Mouse (Mus musculus) spleen, adult 2 months (tissue): Measurements from ENCODE around the gene Abr. TPM values are rescaled to one million over a fixed set of nuclear protein-coding genes. Genes with fewer than 3 reads are reported as not detected.

ENCODE experiments used
- DNase-seq, 2 experiments: peaks; one replicate each; pipeline versions ENCODE4 v3.0.0 to v3.0.0-alpha.2; 2012 to 2021; ENCODE audit warnings: low spot score in 2 of 2, low read depth in 1 of 2
- H3K27ac ChIP-seq: fragments of 200-500 bp; 2 replicates; pipeline ENCODE4 v1.5.1; 2012; ENCODE audit warnings: low read length, inconsistent platforms; ENCODE audit not compliant: insufficient read depth
- H3K27me3 ChIP-seq: fragments of 200-500 bp; 2 replicates; pipeline ENCODE4 v1.6.1; 2012; ENCODE audit warnings: mild to moderate bottlenecking, moderate library complexity, low read length, inconsistent platforms; ENCODE audit not compliant: control insufficient read depth, insufficient read depth
- H3K36me3 ChIP-seq: fragments of 200-500 bp; 2 replicates; pipeline ENCODE4 v1.6.1; 2012; ENCODE audit warnings: mild to moderate bottlenecking, low read length, inconsistent platforms; ENCODE audit not compliant: control insufficient read depth, insufficient read depth
- H3K4me1 ChIP-seq: fragments of 200-500 bp; 2 replicates; pipeline ENCODE4 v1.6.1; 2011; ENCODE audit warnings: inconsistent platforms; ENCODE audit not compliant: control insufficient read depth, insufficient read depth, insufficient read length
- H3K4me3 ChIP-seq: fragments of 200-500 bp; 2 replicates; pipeline ENCODE4 v1.5.1; 2011; ENCODE audit warnings: mild to moderate bottlenecking, inconsistent platforms; ENCODE audit not compliant: insufficient read depth, insufficient read length; ENCODE audit errors: extremely low read depth
- CTCF ChIP-seq: fragments of 200-500 bp; IDR thresholded peaks from 2 replicates; pipeline ENCODE4 v1.5.1; 2011; ENCODE audit warnings: mild to moderate bottlenecking, inconsistent platforms; ENCODE audit not compliant: insufficient read depth, insufficient read length, insufficient replicate concordance; ENCODE audit errors: extremely low read depth
- POLR2A ChIP-seq: fragments of 200-500 bp; IDR thresholded peaks from 2 replicates; pipeline ENCODE4 v1.6.1; 2011; ENCODE audit warnings: low read depth, low read length, inconsistent platforms
- WGBS: fragments of 180-500 bp; shearing (Covaris S2); methylation state at CpG from one replicate; pipeline ENCODE4 v1.1.7; 2018; 5-methylcytosine and 5-hydroxymethylcytosine counted together
- polyA plus RNA-seq: library from polyadenylated mRNA; depleted of rRNA; stranded (reverse); fragments of >200 nt; gene quantifications from 2 replicates; pipeline ENCODE4 v1.2.3, GENCODE M21; 2012

Abr gene
- polyA plus RNA-seq, 1 experiment = 37.2 TPM

DNA sequence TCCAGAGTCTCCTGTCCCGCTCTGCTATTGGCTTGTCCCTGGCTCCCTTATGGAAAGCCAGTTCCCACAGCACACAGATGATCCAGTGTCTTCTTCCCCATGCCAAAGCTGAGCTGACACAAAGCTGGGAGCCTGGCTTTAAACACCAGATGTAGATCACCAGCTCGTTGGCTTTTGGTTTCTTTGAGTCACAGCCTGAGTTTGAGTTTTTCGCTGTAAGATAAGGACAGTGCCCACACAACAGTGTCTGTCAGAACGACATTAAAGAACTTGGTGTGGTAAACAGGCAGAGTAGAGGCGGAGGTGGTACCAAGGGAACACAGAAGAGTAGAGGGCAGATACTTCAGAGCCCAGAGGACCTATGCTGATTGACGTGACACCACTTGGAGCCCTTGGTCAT lies 101.2 kb downstream of the Abr start:
- Histone ChIP-seq H3K36me3 (no peaks in the 10 kb centered on the region), H3K4me1 (no peaks in the 10 kb centered on the region), H3K4me3 (no peak overlapping the region), H3K27me3 (no peaks in the 10 kb centered on the region), H3K27ac (no peak overlapping the region)
- DNase-seq = no peak
- TF ChIP-seq CTCF = no peak
- no peak for TF ChIP-seq POLR2A
- WGBS = 85% methylated on average over 6 of the region's 6 CpGs

DNA sequence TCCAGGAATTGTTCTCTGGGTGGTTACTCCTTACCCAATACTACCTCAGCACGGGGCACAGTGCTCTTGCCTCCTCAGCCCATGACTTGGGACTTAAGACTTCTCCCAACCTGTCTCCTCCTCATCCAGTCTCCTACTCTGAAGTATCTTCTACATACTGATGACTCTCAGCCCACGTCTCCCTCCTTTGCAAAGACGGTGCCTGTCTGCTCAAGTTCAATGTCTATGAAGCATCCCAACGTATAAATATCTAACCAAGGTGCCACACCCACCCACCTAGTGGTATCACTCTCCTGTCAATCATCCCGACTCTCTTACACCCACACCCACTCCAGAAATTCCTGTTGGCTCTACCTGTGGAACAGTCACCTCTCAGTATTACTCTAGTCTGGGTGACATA lies 103.5 kb downstream of the Abr start:
- TF ChIP-seq POLR2A = no peak
- H3K4me3 ChIP-seq = no peak overlapping the region
- WGBS = 85% methylated on average over 5 of the region's 5 CpGs
- no peaks in the 10 kb centered on the region for H3K36me3 ChIP-seq
- DNase-seq = no peak
- H3K27me3 ChIP-seq = no peaks in the 10 kb centered on the region
- H3K27ac ChIP-seq = no peak overlapping the region
- no peaks in the 10 kb centered on the region for H3K4me1 ChIP-seq

DNA sequence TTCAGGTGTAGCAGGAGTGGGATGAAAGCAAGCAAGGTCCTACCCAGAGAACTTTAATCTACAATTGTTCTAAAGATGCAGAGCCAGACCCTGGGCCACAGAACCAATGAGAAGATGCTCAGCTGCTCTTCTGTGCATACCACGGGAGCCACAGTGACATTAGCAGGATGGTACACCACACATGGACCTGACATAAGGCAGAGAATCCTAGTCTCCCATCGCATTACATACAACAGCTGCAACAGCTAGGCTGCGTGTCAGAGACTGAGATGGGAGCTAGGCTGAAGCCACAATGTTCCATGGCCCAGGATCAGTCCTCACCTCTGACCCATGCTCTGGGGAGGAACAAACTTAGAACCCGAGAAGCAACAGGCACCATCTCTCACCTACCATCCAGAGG lies 104.0 kb downstream of the Abr start:
- DNase-seq = no peak
- Histone ChIP-seq H3K27me3 (no peaks in the 10 kb centered on the region), H3K27ac (no peak overlapping the region), H3K36me3 (no peaks in the 10 kb centered on the region), H3K4me1 (no peaks in the 10 kb centered on the region), H3K4me3 (no peak overlapping the region)
- WGBS = 91% methylated on average over 4 of the region's 4 CpGs
- no peak for TF ChIP-seq POLR2A
- no peak for TF ChIP-seq CTCF

DNA sequence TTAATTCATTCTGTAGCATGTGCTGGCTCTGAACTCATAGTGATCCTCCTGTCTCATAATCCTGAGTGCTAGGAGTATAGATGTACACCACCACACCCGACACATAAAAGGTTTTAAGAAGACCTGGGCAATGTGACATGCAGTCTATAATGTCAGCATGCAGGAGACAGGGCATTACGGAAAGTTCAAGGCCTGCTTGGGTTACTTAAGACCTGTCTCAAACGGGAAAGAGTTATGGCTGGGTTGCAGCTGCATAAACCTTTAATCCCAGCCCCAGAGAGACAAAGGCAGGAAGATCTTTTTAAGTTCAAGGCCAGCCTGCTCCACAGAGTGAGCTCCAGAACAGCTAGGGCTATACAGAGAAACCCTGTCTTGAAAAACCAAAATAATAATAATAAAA lies 105.2 kb downstream of the Abr start:
- Histone ChIP-seq H3K4me1 (no peaks in the 10 kb centered on the region), H3K27ac (no peak overlapping the region), H3K27me3 (no peaks in the 10 kb centered on the region), H3K4me3 (no peak overlapping the region), H3K36me3 (no peaks in the 10 kb centered on the region)
- no peak for DNase-seq
- TF ChIP-seq CTCF = no peak
- TF ChIP-seq POLR2A = no peak
- 87% methylated on average over 3 of the region's 3 CpGs for WGBS

DNA sequence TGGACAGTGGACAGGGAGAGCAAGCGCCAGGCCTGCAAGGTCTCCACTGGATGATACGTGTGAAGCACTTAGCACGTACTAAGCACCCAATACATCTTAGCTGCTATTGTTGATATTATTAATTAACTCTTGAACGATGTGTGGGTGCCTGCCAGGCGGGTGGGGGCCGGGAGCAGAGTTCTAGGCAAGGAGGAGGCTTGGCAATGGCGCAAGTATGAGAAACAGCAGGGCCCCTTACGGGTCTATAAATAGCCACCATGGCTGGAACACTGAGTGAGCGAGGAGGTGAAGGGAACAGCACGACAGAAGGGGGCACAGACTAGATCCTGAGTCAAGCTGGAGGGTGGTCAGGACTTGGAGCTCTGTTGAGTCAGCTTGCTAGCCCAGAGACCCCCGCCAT lies 107.0 kb downstream of the Abr start:
- 80% methylated on average over 11 of the region's 11 CpGs for WGBS
- TF ChIP-seq CTCF = no peak
- TF ChIP-seq POLR2A = no peak

DNA sequence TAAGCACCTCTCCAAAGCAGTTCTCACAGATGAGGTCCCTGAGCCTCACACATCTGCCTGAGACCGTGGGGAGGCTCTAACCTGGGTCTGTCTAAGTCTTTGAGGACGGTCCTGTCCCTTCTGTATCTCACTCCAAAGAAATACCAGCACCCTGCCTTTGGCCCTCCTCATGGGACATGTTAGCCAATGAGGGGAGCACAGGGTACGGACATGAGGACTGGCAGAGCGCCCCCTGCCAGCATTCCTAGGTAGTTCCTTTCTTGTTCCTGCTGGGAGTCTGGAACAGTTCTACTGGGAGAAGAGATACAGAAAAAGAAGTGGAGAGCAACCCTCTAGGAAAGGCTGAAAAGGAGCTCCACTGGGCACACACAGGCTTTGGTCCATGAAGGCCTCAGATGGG lies 111.1 kb downstream of the Abr start:
- H3K4me3 ChIP-seq = no peak overlapping the region
- H3K27me3 ChIP-seq = no peaks in the 10 kb centered on the region
- H3K4me1 ChIP-seq = no peaks in the 10 kb centered on the region
- WGBS = 67% methylated on average over 4 of the region's 4 CpGs
- no peak for DNase-seq
- no peak overlapping the region for H3K27ac ChIP-seq
- TF ChIP-seq POLR2A (no peak), CTCF (no peak)
- H3K36me3 ChIP-seq = no peaks in the 10 kb centered on the region

More for the DNA sequence above, 107.0 kb downstream of the Abr start:
- H3K36me3 ChIP-seq = no peaks in the 10 kb centered on the region
- no peak overlapping the region for H3K27ac ChIP-seq
- DNase-seq = no peak
- no peaks in the 10 kb centered on the region for H3K4me1 ChIP-seq
- H3K4me3 ChIP-seq = no peak overlapping the region
- H3K27me3 ChIP-seq = no peaks in the 10 kb centered on the region

DNA sequence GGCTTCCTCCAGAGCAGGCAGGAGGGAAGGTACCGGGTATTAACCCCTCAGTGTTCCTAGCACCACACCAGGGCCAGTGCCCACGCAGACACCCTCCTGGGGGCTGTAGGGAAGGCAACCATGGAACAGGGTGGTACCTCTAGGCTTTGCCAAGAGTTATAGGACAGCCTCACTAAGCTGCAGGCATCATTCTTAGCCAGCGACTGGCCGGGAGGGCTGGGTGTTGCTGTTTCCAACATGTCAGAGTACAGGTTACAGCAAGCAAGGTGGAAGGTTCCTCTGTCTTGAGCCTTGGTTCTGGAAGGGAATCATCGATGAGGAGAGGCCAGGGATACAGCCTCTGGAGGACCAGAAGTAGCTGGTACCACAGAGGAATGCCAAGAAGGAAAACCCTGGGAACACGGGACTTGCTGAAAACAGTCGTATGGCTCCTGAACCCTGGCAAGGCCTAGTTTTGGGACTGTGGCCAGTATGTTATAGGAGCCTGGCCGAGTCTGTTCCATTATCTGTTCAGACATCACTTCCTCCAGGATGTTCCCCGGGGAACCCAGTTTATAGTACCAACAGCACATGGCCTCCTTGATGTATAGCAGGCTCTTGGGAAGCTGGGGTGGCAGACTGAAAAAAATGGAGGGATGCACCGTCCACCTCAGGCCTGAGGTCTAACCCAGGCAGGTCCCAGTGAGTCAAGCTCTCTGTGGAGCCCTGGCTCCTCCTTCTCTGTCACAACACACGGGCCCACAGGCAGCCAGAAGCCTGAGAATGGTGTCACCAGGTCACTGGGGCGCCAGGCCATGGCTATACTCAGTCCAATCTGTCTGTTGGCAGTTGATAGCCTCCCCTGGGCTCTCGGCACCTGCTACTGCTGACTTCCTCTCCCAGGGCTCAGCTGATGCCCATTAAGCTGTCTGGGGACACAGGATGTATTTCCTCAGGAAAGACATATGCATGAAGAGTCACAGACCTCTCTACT lies 112.1 kb downstream of the Abr start:
- Histone ChIP-seq H3K36me3 (no peaks in the 10 kb centered on the region), H3K27me3 (no peaks in the 10 kb centered on the region), H3K4me1 (no peaks in the 10 kb centered on the region; the same call in 1 of the 2 replicates), H3K27ac (no peak overlapping the region), H3K4me3 (no peak overlapping the region)
- TF ChIP-seq POLR2A (no peak), CTCF (no peak)
- WGBS = 58% methylated on average over 13 of the region's 13 CpGs
- no peak for DNase-seq
